Mouse (Mus musculus): ENCODE results near the gene Zfp553. TPM values are rescaled to one million over a fixed set of nuclear protein-coding genes. Genes with fewer than 3 reads are reported as not detected.
A peak's percentile ranks its signal among the peaks of the same experiment; 100 is the strongest.

The Zfp553 gene
- polyA plus RNA-seq, 1 experiment from 2014 or later: 52.1 TPM

GRCm38 (mm10) chr7:127262218-127262961 lies 29.5 kb downstream of the Zfp553 start:
- WGBS: 85% methylated on average over 10 of the region's 10 CpGs
- Histone ChIP-seq H3K9me3 (no peaks in the 10 kb centered on the region), H3K36me3 (peaks cover 8% of the 10 kb centered on the region; the same call in 1 of the 2 replicates), H3K4me2 (replicated peaks) (no peak overlapping the region), H3K27me3 (no peaks in the 10 kb centered on the region), H3K9ac (0 out of 2 replicates have a peak overlapping the region, but pooled peaks have one; percentile 15), H3K4me3 (no peak overlapping the region), H3K27ac (no peak overlapping the region), H3K4me1 (peaks cover 22% of the 10 kb centered on the region)
- ATAC-seq (ENCODE audit: low FRiP score, low read depth): no peak

- peaks cover 5% of the 10 kb centered on the region for H3K9me3 ChIP-seq
- H3K4me3 ChIP-seq: no peak overlapping the region
- 95% methylated on average over 3 of the region's 3 CpGs for WGBS
- ATAC-seq (ENCODE audit: low FRiP score, low read depth): no peak
- H3K27ac ChIP-seq: no peak overlapping the region
- peaks cover 22% of the 10 kb centered on the region for H3K4me1 ChIP-seq
- H3K36me3 ChIP-seq: peaks cover 4% of the 10 kb centered on the region
- no peaks in the 10 kb centered on the region for H3K27me3 ChIP-seq
- H3K4me2 ChIP-seq (replicated peaks): no peak overlapping the region
- H3K9ac ChIP-seq: no peak overlapping the region
These were observed 30.7 kb downstream of the Zfp553 start for GRCm38 (mm10) chr7:127263526-127263925.

GRCm38 (mm10) chr7:127270256-127270655 lies 37.4 kb downstream of the Zfp553 start:
- H3K9me3 ChIP-seq: peaks cover 12% of the 10 kb centered on the region
- WGBS: 87% methylated on average over 2 of the region's 2 CpGs
- no peak overlapping the region for H3K4me2 ChIP-seq (replicated peaks)
- H3K4me3 ChIP-seq: no peak overlapping the region
- no peak overlapping the region for H3K9ac ChIP-seq
- H3K4me1 ChIP-seq: peaks cover 16% of the 10 kb centered on the region
- H3K36me3 ChIP-seq: peaks cover 48% of the 10 kb centered on the region
- no peak overlapping the region for H3K27ac ChIP-seq
- ATAC-seq (ENCODE audit: low FRiP score, low read depth): no peak
- no peaks in the 10 kb centered on the region for H3K27me3 ChIP-seq

GRCm38 (mm10) chr7:127270666-127271065 lies 37.8 kb downstream of the Zfp553 start:
- H3K4me1 ChIP-seq: peaks cover 16% of the 10 kb centered on the region
- no peak for ATAC-seq (ENCODE audit: low FRiP score, low read depth)
- H3K36me3 ChIP-seq: peaks cover 48% of the 10 kb centered on the region
- no peak overlapping the region for H3K4me3 ChIP-seq
- no peak overlapping the region for H3K4me2 ChIP-seq (replicated peaks)
- peaks cover 12% of the 10 kb centered on the region for H3K9me3 ChIP-seq
- no peak overlapping the region for H3K9ac ChIP-seq
- H3K27ac ChIP-seq: no peak overlapping the region
- 92% methylated on average over 5 of the region's 5 CpGs for WGBS
- no peaks in the 10 kb centered on the region for H3K27me3 ChIP-seq

- Histone ChIP-seq H3K27ac (no peak overlapping the region), H3K9me3 (peaks cover 12% of the 10 kb centered on the region), H3K36me3 (peaks cover 48% of the 10 kb centered on the region), H3K4me3 (no peak overlapping the region), H3K27me3 (no peaks in the 10 kb centered on the region), H3K9ac (no peak overlapping the region), H3K4me2 (replicated peaks) (no peak overlapping the region), H3K4me1 (peaks cover 16% of the 10 kb centered on the region)
- WGBS: 97% methylated on average over 4 of the region's 4 CpGs
- ATAC-seq (ENCODE audit: low FRiP score, low read depth): no peak
These were observed 38.2 kb downstream of the Zfp553 start for GRCm38 (mm10) chr7:127271093-127271492.

GRCm38 (mm10) chr7:127272566-127272965 lies 39.7 kb downstream of the Zfp553 start:
- Histone ChIP-seq H3K9me3 (peaks cover 12% of the 10 kb centered on the region), H3K4me3 (peak overlapping the region; percentile 82), H3K27me3 (no peaks in the 10 kb centered on the region), H3K36me3 (peaks cover 48% of the 10 kb centered on the region), H3K4me2 (replicated peaks) (peak overlapping the region; percentile 93), H3K9ac (no peak overlapping the region; the same call in 1 of the 2 replicates), H3K27ac (no peak overlapping the region), H3K4me1 (peaks cover 16% of the 10 kb centered on the region)
- no peak for ATAC-seq (ENCODE audit: low FRiP score, low read depth)
- 97% methylated on average over 15 of the region's 15 CpGs for WGBS

- Histone ChIP-seq H3K27ac (peak overlapping the region; percentile 88), H3K4me1 (peaks cover 16% of the 10 kb centered on the region), H3K9me3 (peaks cover 9% of the 10 kb centered on the region), H3K9ac (peak overlapping the region; percentile 94), H3K27me3 (no peaks in the 10 kb centered on the region), H3K36me3 (peaks cover 45% of the 10 kb centered on the region), H3K4me2 (replicated peaks) (peak overlapping the region; percentile 93), H3K4me3 (peak overlapping the region; percentile 82)
- peak; percentile 75 for ATAC-seq (ENCODE audit: low FRiP score, low read depth)
- 17% methylated on average over 50 of the region's 50 CpGs for WGBS
These were observed 40.5 kb downstream of the Zfp553 start for GRCm38 (mm10) chr7:127273118-127273923.

- H3K27me3 ChIP-seq: no peaks in the 10 kb centered on the region
- H3K9me3 ChIP-seq: 0 out of 2 replicates have a peak, but pooled peaks cover 4% of the 10 kb centered on the region
- peaks cover 37% of the 10 kb centered on the region for H3K36me3 ChIP-seq
- ATAC-seq (ENCODE audit: low FRiP score, low read depth): peak; percentile 92
- H3K9ac ChIP-seq: peak within 1 kb of the TSS; percentile 94
- peaks cover 16% of the 10 kb centered on the region for H3K4me1 ChIP-seq
- peak within 1 kb of the TSS; percentile 82 for H3K4me3 ChIP-seq
- 2% methylated on average over 39 of the region's 39 CpGs for WGBS
- peak within 1 kb of the TSS; percentile 88 for H3K27ac ChIP-seq
- H3K4me2 ChIP-seq (replicated peaks): peak within 1 kb of the TSS; percentile 93
These were observed 41.3 kb downstream of the Zfp553 start, which contains the start of gene Sephs2 for GRCm38 (mm10) chr7:127273925-127274789. TSS of gene Sephs2 (minus strand) at chr7:127274055.

- no peak overlapping the region for H3K4me2 ChIP-seq (replicated peaks)
- peaks cover 13% of the 10 kb centered on the region for H3K36me3 ChIP-seq
- H3K9me3 ChIP-seq: 0 out of 2 replicates have a peak, but pooled peaks cover 4% of the 10 kb centered on the region
- H3K27me3 ChIP-seq: no peaks in the 10 kb centered on the region
- H3K4me1 ChIP-seq: peaks cover 16% of the 10 kb centered on the region
- ATAC-seq (ENCODE audit: low FRiP score, low read depth): no peak
- no peak overlapping the region for H3K4me3 ChIP-seq
- WGBS: 62% methylated on average over 5 of the region's 5 CpGs
- no peak overlapping the region for H3K27ac ChIP-seq
- no peak overlapping the region for H3K9ac ChIP-seq
These were observed 43.7 kb downstream of the Zfp553 start for GRCm38 (mm10) chr7:127276519-127276961.

- H3K4me2 ChIP-seq (replicated peaks): no peak overlapping the region
- no peak for ATAC-seq (ENCODE audit: low FRiP score, low read depth)
- 21% methylated on average over 8 of the region's 8 CpGs for WGBS
These were observed 45.5 kb downstream of the Zfp553 start for GRCm38 (mm10) chr7:127278311-127278710.

GRCm38 (mm10) chr7:127280092-127280491 lies 47.2 kb downstream of the Zfp553 start:
- H3K4me3 ChIP-seq: no peak overlapping the region
- no peaks in the 10 kb centered on the region for H3K36me3 ChIP-seq
- H3K27me3 ChIP-seq: no peaks in the 10 kb centered on the region
- 71% methylated on average over 3 of the region's 3 CpGs for whole genome bisulfite sequencing
- no peaks in the 10 kb centered on the region for H3K4me1 ChIP-seq
- H3K9ac ChIP-seq: no peak overlapping the region
- ATAC-seq (ENCODE audit: low FRiP score, low read depth): no peak
- H3K4me2 ChIP-seq (replicated peaks): no peak overlapping the region
- no peak overlapping the region for H3K27ac ChIP-seq
- no peaks in the 10 kb centered on the region for H3K9me3 ChIP-seq

More at GRCm38 (mm10) chr7:127278311-127278710, 45.5 kb downstream of the Zfp553 start:
- Histone ChIP-seq H3K36me3 (no peaks in the 10 kb centered on the region), H3K27ac (no peak overlapping the region), H3K9me3 (no peaks in the 10 kb centered on the region), H3K9ac (no peak overlapping the region), H3K4me3 (no peak overlapping the region), H3K4me1 (peaks cover 4% of the 10 kb centered on the region; the same call in 1 of the 2 replicates), H3K27me3 (no peaks in the 10 kb centered on the region)
